Mouse (Mus musculus): Measurements from ENCODE around the gene Mafk.

- TF ChIP-seq CTCF (IDR thresholded peaks at IDR 0.05; ENCODE audit: borderline replicate concordance, insufficient read depth, low read length) = no peak
- TF ChIP-seq POLR2A (IDR thresholded peaks at IDR 0.05; ENCODE audit: low read depth, low read length) = no peak
Observed at GRCm38 (mm10) chr5:139821466-139822459, 30.4 kb downstream of the Mafk start.
